Mouse (Mus musculus) lung, postnatal 0 days (tissue): ENCODE data around the gene Lsm2. TPM values are rescaled to one million over a fixed set of nuclear protein-coding genes. Genes with fewer than 3 reads are reported as not detected.

Experiments used
- ATAC-seq: fragments of 200-750 bp; cut with Nextera tagmentation; 2 replicates; pipeline ENCODE4 v1.8.0; 2017; ENCODE audit warnings: moderate library complexity
- DNase-seq: peaks from one replicate; pipeline ENCODE4 v3.0.0-alpha.2; 2016; ENCODE audit warnings: low spot score
- H3K27ac ChIP-seq: fragments of 300-500 bp; sonication (generic); 2 replicates; pipeline ENCODE4 v1.5.1; 2014; ENCODE audit warnings: antibody characterized with exemption, mild to moderate bottlenecking, low read length, mixed read lengths
- H3K27me3 ChIP-seq: fragments of 300-500 bp; sonication (generic); replicated peaks from 2 replicates; pipeline ENCODE4 v1.6.1; 2014; ENCODE audit warnings: low read length, mixed read lengths; ENCODE audit not compliant: insufficient read depth
- H3K36me3 ChIP-seq: fragments of 300-500 bp; sonication (generic); 2 replicates; pipeline ENCODE4 v1.6.1; 2014; ENCODE audit warnings: low read length, mixed read lengths; ENCODE audit not compliant: insufficient read depth
- H3K4me1 ChIP-seq: fragments of 300-500 bp; sonication (generic); 2 replicates; pipeline ENCODE4 v1.6.1; 2014; ENCODE audit warnings: antibody characterized with exemption, low read depth, low read length, mixed read lengths; ENCODE audit not compliant: insufficient read depth
- H3K4me2 ChIP-seq: fragments of 300-500 bp; sonication (generic); replicated peaks from 2 replicates; pipeline ENCODE4 v1.6.1; 2014; ENCODE audit warnings: low read depth, mild to moderate bottlenecking, low read length, moderate library complexity, mixed read lengths
- H3K4me3 ChIP-seq: fragments of 300-500 bp; sonication (generic); 2 replicates; pipeline ENCODE4 v1.5.1; 2014; ENCODE audit warnings: low read depth, low read length
- H3K9ac ChIP-seq: fragments of 300-500 bp; sonication (generic); replicated peaks from 2 replicates; pipeline ENCODE4 v1.6.1; 2014; ENCODE audit warnings: low read depth, mild to moderate bottlenecking
- H3K9me3 ChIP-seq: fragments of 300-500 bp; sonication (generic); 2 replicates; pipeline ENCODE4 v1.6.1; 2016; ENCODE audit warnings: low read length, mixed read lengths
- CTCF ChIP-seq: IDR thresholded peaks from 2 replicates; pipeline ENCODE4 v1.5.1; 2016; ENCODE audit warnings: antibody characterized with exemption, mild to moderate bottlenecking
- EP300 ChIP-seq: IDR thresholded peaks from 2 replicates; pipeline ENCODE4 v1.6.1; 2016; ENCODE audit warnings: antibody characterized with exemption, mild to moderate bottlenecking, control low read depth
- WGBS: fragments of 180-500 bp; shearing (Covaris S2); extraction: QIAGEN DNeasy Blood & Tissue Kit; methylation state at CpG from one replicate; pipeline ENCODE4 v1.1.7; 2014; 5-methylcytosine and 5-hydroxymethylcytosine counted together
- polyA plus RNA-seq: library from polyadenylated mRNA; unstranded; fragments of >200 nt; fragmentation: Nextera tagmentation; extraction: Ambion mirVana; gene quantifications from 2 replicates; pipeline ENCODE4 v1.2.1, GENCODE M21; 2015

Gene Lsm2
- polyA plus RNA-seq, 1 experiment from 2014 or later, result 55.4 TPM

GRCm38 (mm10) chr17:35022541-35023060 lies 40.9 kb downstream of the Lsm2 start:
- TF ChIP-seq EP300 (no peak), CTCF (no peak)
- WGBS, result 85% methylated on average over 8 of the region's 8 CpGs
- Histone ChIP-seq H3K4me1 (peaks cover 3% of the 10 kb centered on the region; the same call in 1 of the 2 replicates), H3K9me3 (no peaks in the 10 kb centered on the region), H3K9ac (no peak overlapping the region), H3K36me3 (no peaks in the 10 kb centered on the region), H3K27ac (peak overlapping the region; percentile 63), H3K4me2 (no peak overlapping the region), H3K4me3 (no peak overlapping the region), H3K27me3 (no peaks in the 10 kb centered on the region)
- ATAC-seq (no peak), DNase-seq (no peak)

GRCm38 (mm10) chr17:35023221-35023620 lies 41.6 kb downstream of the Lsm2 start:
- DNase-seq, result no peak
- WGBS, result 87% methylated on average over 5 of the region's 5 CpGs
- Histone ChIP-seq H3K9ac (no peak overlapping the region), H3K36me3 (no peaks in the 10 kb centered on the region), H3K27ac (no peak overlapping the region), H3K4me2 (no peak overlapping the region), H3K27me3 (no peaks in the 10 kb centered on the region), H3K4me3 (no peak overlapping the region), H3K9me3 (no peaks in the 10 kb centered on the region), H3K4me1 (peaks cover 3% of the 10 kb centered on the region; the same call in 1 of the 2 replicates)
- no peak for ATAC-seq
- TF ChIP-seq EP300 (no peak), CTCF (0 out of 2 replicates have a peak, but pooled peaks have one; percentile 9)

- Histone ChIP-seq H3K4me2 (no peak overlapping the region), H3K4me1 (peaks cover 3% of the 10 kb centered on the region; the same call in 1 of the 2 replicates), H3K36me3 (no peaks in the 10 kb centered on the region), H3K27me3 (no peaks in the 10 kb centered on the region), H3K4me3 (no peak overlapping the region), H3K9me3 (no peaks in the 10 kb centered on the region), H3K27ac (no peak overlapping the region), H3K9ac (no peak overlapping the region)
- ATAC-seq (no peak), DNase-seq (no peak)
- WGBS, result 48% methylated on average over 4 of the region's 4 CpGs
- no peak for TF ChIP-seq EP300
- no peak for TF ChIP-seq CTCF
These were observed 42.1 kb downstream of the Lsm2 start for GRCm38 (mm10) chr17:35023756-35024155.

GRCm38 (mm10) chr17:35024261-35024660 lies 42.6 kb downstream of the Lsm2 start:
- no peaks in the 10 kb centered on the region for H3K9me3 ChIP-seq
- 56% methylated on average over 12 of the region's 13 CpGs for WGBS
- H3K36me3 ChIP-seq, result no peaks in the 10 kb centered on the region
- no peak for DNase-seq
- H3K4me2 ChIP-seq, result no peak overlapping the region
- no peak overlapping the region for H3K4me3 ChIP-seq
- no peak overlapping the region for H3K27ac ChIP-seq
- no peaks in the 10 kb centered on the region for H3K27me3 ChIP-seq
- no peak for TF ChIP-seq CTCF
- no peak for TF ChIP-seq EP300
- no peak overlapping the region for H3K9ac ChIP-seq
- ATAC-seq, result no peak
- H3K4me1 ChIP-seq, result peaks cover 3% of the 10 kb centered on the region; the same call in 1 of the 2 replicates

GRCm38 (mm10) chr17:35024691-35025488 lies 43.2 kb downstream of the Lsm2 start:
- ATAC-seq (peak; percentile 20; the same call in 1 of the 2 replicates), DNase-seq (peak; percentile 42)
- H3K36me3 ChIP-seq, result no peaks in the 10 kb centered on the region
- H3K9me3 ChIP-seq, result no peaks in the 10 kb centered on the region
- H3K4me2 ChIP-seq, result no peak overlapping the region
- no peaks in the 10 kb centered on the region for H3K27me3 ChIP-seq
- WGBS, result 65% methylated on average over 5 of the region's 10 CpGs
- no peak overlapping the region for H3K9ac ChIP-seq
- no peak overlapping the region for H3K4me3 ChIP-seq
- no peak overlapping the region for H3K27ac ChIP-seq
- peaks cover 3% of the 10 kb centered on the region; the same call in 1 of the 2 replicates for H3K4me1 ChIP-seq
- 0 out of 2 replicates have a peak, but pooled peaks have one; percentile 11 for TF ChIP-seq EP300
- no peak for TF ChIP-seq CTCF

- no peak for ATAC-seq
- H3K4me1 ChIP-seq, result peaks cover 3% of the 10 kb centered on the region; the same call in 1 of the 2 replicates
- H3K4me2 ChIP-seq, result no peak overlapping the region
- no peak for DNase-seq
- no peaks in the 10 kb centered on the region for H3K27me3 ChIP-seq
- no peak for TF ChIP-seq CTCF
- no peak for TF ChIP-seq EP300
- H3K9me3 ChIP-seq, result no peaks in the 10 kb centered on the region
- H3K36me3 ChIP-seq, result no peaks in the 10 kb centered on the region
- no peak overlapping the region for H3K27ac ChIP-seq
- no peak overlapping the region for H3K9ac ChIP-seq
- 71% methylated on average over 4 of the region's 5 CpGs for WGBS
- H3K4me3 ChIP-seq, result no peak overlapping the region
These were observed 44.5 kb downstream of the Lsm2 start for GRCm38 (mm10) chr17:35026206-35026605.
